16 mouse cellular contexts compared by ENCODE assay signal in genomic region chr9:120694457-120694856, GRCm38 (mm10).
"Had no signal": no experiment of that assay in that cellular context is flagged by ENCODE, and none has a peak within 500 bp of the region (broad histone marks: within the 10 kb centered on the region; RNA-seq: fewer than 3 reads in every experiment).

No protein-coding gene starts in this region.

- H3K9ac ChIP-seq: limb, embryonic 12.5 days; limb, embryonic 15.5 days; liver, embryonic 14.5 days; liver, postnatal 0 days; lung, embryonic 14.5 days; midbrain, embryonic 12.5 days; midbrain, embryonic 15.5 days; neural tube, embryonic 13.5 days had no signal

- H3K4me3 ChIP-seq: limb, embryonic 12.5 days; limb, embryonic 15.5 days; midbrain, embryonic 12.5 days; midbrain, embryonic 15.5 days; neural tube, embryonic 13.5 days had no signal

- DNase-seq: kidney, adult 9 months; kidney, postnatal 14 days; kidney, postnatal 4 days; liver, postnatal 0 days; lung, embryonic 14.5 days; thymus, adult 18-20 months; thymus, postnatal 36 days had no signal

- H3K4me2 ChIP-seq: limb, embryonic 12.5 days; limb, embryonic 15.5 days; liver, embryonic 11.5 days; lung, embryonic 14.5 days; midbrain, embryonic 12.5 days; midbrain, embryonic 15.5 days; neural tube, embryonic 13.5 days had no signal

- H3K27me3 ChIP-seq: limb, embryonic 12.5 days; limb, embryonic 15.5 days; midbrain, embryonic 12.5 days; midbrain, embryonic 15.5 days; neural tube, embryonic 13.5 days had no signal

- ATAC-seq: liver, postnatal 0 days; lung, postnatal 0 days; midbrain, embryonic 15.5 days had no signal

- H3K36me3 ChIP-seq: limb, embryonic 12.5 days; limb, embryonic 15.5 days; midbrain, embryonic 12.5 days; midbrain, embryonic 15.5 days; neural tube, embryonic 13.5 days had no signal

- H3K9me3 ChIP-seq: limb, embryonic 12.5 days; limb, embryonic 15.5 days; midbrain, embryonic 12.5 days; midbrain, embryonic 15.5 days; neural tube, embryonic 13.5 days had no signal

- H3K27ac ChIP-seq: limb, embryonic 12.5 days; limb, embryonic 15.5 days; liver, embryonic 14.5 days; macrophage; midbrain, embryonic 12.5 days; midbrain, embryonic 15.5 days; neural tube, embryonic 13.5 days had no signal
